Mouse (Mus musculus) ovary, postnatal 10 days (tissue): ENCODE results near the gene Snx4.

Source experiments
- DNase-seq: peaks from one replicate; pipeline ENCODE4 v3.0.0; 2022; ENCODE audit warnings: low spot score

The Snx4 gene

DNA sequence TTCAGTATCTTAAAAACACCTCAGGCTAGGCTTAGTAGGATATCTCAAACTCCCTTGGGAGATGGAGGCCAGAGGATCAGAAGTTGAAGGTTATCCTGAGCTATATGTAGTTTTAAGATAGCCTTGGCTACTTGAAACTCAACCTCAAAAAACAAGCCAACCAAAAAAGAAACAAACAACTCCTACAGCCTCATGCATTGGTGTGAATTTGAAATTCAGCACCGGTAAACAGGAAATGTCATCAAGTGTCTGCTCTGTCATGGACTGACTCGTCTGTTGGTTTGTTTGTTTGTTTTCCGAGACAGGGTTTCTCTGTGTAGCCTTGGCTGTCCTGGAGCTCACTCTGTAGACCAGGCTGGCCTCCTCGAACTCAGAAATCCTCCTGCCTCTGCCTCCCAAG lies 20.6 kb downstream of the Snx4 start:
- DNase-seq, result no peak

DNA sequence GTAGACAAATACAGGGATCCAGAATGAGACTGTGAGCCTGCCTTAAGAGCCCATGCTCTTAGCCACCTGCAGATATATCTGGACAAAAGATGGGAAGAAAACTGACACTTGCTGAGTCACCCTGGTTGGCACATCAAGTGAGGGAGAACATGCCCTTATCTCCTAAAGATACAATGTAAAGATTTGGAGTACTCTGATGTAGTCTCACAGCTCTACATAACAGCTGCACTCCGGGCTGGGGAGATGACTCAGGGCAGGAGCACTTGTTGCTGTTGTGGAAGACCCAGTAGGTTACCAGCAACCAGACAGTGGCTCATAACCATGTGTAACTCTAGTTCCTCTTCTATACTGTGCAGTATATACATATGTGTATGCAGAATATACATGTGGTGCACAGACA lies 31.8 kb downstream of the Snx4 start:
- no peak for DNase-seq

DNA sequence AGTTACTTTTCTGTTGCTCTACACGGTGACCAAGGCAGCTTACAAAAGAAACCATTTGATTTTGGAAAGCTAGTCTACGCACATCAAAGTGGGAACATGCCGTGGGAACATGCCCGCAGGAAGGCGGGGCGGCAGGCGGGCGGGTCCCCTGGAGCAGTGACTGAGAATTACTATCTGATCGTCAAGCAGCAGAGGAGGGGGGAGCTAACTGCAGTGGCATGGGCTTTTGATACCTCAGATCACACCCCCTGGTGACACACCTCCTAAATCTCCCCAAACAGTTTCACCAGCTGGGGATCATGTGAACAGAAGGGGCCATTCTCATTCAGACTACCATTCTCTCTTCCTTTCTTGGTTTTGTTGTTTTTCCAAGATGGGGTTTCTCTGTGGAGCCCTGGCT lies 37.3 kb downstream of the Snx4 start:
- DNase-seq, result no peak

DNA sequence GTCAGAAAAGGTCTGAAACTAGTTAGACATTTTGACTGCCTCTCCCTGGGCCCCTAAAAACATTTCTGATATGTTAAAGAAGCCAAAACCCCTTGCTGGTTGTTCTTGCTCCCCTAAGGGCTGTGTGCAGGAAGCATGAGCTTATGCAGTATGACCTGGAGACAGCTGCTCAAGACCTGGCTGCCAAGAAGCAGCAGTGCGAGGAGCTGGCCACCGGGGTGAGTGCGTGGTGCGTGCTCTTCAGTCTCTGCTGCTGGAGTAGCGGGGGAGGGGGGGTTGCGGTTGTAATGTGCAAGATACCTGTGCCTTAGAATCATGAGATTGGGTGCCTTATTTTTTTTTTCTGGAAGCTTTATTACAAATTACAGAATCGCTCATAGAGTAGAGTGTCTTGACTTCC lies 38.7 kb downstream of the Snx4 start:
- no peak for DNase-seq

DNA sequence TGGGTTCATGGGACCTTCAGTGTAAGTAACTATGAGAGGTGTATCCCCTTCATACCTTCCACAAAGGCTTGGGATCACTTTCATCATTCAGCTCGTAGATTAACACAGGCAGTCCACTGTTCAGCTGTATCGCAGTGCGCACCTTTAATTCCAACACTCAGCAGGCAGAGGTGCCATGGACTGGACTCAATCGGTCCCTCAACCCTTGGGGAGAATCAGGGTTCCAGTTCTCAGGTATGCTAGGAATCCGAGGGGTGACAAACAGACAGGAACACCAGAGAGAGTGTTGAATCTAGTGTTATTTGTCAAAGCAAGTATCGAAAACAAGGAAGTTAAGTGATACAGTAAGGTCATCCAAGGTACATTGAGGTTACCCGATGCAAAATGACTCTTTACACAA lies 41.0 kb downstream of the Snx4 start:
- DNase-seq, result no peak

DNA sequence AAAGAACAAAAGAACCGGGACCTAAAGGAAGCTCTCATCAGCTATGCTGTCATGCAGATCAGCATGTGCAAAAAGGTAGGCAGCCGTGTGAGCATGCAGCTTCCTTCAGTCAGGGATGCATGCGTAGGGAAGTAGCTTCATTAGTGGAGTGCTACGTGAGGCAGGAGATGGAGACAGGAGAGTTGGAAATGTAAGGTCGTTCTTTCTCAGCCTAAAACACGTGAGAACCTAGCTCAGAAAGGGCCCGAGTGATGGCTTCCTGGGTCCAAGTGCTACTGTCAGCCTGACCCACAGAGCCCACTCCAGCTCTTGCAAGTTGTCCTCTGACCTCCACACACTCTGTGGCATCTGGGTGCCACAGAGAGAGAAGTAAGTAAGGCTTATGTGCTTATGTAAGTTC lies 43.4 kb downstream of the Snx4 start:
- no peak for DNase-seq

DNA sequence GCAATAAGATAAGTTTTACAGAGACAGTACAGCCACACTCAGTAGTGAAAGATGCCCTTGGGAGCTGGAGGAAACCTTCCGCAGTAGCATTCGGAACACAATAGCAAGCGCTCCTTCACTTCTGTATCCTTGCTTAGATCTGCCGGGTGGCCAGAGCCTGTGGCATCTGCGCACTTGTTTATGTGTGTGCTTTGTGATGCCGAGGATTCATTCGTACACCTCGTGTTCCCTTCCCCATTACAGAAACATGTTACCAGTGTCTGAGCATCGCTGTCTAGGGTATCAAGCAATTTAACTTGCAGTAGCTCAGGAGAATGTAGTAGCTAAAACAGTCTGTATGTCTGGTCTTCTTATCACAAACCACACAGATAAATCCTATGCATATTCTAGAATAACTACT lies 44.1 kb downstream of the Snx4 start:
- DNase-seq, result no peak

DNA sequence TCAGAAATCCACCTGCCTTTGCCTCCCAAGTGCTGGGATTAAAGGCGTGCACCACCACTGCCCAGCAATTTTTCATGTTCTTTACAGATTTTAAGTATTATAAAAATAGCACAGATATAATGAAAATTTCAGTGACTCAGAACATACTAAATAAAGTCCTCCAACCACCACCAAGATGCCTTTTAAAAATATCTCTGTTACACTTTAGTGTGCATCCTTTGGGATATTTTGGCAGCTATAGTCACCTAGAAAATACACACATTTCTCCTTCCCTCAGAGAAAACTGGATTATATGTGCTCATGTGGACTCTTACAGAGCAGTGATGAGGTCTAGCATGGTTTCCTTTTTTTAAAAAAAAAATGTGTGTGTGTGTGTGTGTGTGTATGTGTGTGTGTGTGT lies 46.3 kb downstream of the Snx4 start:
- DNase-seq, result no peak

DNA sequence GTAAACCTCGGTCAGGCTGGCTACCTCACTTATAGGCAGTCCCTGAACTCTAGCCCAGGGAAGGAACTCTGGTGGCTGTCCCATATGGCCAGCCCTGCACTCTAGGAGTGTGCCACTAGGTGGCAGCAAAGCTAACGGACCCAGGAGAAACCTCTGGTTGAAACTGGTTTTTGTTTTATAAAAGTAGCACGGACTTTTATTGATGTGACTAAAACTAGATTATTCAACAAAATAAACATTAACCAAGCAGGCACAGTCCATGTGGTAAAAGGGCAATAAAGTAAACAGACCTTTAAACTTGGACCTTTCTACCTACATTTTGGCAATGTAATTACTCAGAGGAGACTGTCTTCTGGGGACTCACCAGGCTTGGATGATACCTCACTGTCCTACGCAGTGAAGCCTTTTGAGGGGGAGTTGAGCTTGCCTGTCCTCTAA lies 55.4 kb downstream of the Snx4 start:
- peak; percentile 54 for DNase-seq

DNA sequence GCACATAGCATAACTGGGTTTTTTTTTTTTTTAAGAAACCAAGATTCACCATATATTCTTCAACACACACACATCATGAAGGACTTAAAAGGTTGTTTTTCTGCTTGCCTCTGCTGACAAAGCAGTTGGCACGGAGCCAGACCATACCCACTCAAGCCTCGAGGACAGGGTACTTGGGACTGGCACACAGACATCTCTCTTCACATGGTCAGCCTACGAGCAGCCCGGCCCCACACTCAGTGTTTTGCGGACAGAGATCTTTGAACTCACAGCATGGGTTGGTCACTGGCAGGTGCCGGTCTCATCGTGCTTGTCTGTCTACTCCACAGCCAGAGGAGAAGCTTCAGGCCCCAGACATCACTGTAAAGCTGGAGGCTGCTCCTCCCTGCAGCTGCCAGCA lies 56.5 kb downstream of the Snx4 start:
- DNase-seq, result no peak

DNA sequence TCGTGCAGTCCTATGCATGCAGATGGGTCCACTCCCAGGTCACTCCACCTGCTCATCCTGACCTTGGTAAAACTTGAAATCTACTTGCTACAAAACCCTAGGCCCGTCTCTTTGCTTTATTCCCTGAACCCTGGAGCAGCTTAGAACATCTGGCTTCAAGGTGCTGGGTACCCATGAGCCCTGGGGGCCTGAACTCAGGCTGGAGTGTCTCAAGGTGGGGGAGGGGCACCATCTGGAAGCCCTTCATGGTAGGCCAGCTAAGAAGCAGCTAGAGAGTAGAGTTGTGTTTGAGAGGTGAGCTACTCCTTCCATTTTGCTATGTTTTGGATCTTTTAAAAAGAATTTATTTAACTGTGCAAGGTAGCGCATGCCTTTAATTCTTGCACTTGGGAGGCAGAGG lies 57.8 kb downstream of the Snx4 start:
- DNase-seq, result no peak

DNA sequence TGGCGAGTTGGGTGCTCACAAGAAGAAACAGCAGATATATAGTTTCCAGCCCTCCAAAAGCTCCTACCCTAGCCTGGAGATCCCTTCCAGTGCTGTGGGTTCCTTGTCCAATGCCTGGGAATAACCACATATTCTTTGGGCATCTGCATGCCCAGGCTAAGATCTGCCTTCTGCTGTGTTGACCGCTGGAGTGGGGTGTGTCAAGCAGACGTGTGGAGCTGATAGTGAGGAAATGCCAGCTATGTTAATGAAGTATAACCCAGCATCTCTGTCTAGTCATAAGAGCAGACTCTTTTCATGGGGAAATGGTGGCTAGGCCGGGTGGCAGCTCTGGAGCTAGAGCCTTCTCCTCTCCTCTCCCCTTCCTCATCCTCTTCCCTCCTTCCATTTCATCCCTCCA lies 64.4 kb downstream of the Snx4 start:
- DNase-seq, result no peak

DNA sequence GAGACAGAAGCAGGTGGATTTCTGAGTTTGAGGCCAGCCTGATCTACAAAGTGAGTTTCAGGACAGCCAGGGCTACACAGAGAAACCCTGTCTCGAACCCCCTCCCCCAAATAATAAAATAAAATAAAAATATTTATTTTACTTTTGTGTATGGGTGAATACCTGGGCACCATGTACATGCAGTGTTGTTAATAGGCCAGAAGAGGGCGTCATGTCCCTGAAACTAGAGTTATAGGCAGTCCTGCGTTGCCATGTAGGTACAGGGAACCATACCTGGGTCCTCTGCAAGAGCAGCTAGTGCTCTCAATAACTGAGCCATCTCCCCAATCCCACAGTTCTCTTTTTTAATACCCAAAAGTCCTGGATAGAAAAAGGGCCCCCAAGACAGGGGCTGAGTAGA lies 66.4 kb downstream of the Snx4 start:
- DNase-seq, result no peak

DNA sequence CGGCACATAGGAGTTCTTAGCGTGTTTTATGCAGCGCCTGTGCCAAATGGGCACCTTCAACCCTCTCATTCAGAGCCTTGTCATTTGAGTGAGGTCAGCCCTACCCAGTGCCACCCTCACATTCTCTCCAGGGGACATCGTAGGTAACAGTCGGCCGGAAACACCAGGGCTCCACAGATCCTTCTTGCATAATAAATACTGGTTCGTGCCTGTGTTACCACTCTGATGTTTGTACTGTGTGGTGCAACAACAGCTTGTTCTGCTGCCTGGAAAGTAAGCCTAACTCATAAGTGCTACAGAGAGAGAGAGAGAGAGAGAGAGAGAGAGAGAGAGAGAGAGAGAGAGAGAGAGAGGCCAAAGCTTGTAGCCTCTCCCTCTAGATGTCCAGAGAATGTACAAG lies 66.8 kb downstream of the Snx4 start:
- no peak for DNase-seq

DNA sequence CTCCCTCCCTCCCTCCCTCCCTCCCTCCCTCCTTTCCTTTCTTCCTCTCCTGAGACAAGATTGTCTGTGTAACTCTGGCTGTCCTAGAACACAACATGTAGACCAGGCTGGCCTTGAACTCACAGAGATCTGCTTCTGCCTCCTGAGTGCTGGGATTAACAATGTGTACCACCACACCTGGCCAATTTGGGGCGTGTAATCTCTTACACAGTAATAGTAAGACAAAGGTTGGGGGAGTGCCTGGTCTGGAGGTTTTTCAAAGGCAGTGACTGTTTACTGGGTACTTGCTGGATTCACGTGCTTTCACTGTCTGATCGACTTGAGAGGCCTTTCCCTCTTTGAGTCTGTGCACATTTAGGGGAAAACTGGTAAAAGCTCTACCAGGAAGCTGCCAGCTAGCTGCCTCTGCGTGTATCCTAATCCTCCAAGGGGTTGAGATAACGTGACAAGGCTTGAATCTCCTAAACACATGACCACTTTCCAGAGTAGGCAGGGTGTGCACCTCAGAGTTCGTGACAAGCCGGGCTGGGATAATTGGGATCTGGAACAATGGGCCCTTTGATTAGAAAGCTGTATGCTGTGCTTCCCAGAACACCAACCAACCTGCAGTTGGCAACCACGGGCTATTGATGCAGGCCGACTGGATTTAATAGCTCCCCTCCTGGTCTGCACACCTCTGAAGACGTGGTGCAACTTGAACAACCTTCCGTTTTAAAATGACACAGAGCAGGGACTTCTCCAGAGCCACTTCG lies 74.6 kb downstream of the Snx4 start:
- DNase-seq, result no peak

DNA sequence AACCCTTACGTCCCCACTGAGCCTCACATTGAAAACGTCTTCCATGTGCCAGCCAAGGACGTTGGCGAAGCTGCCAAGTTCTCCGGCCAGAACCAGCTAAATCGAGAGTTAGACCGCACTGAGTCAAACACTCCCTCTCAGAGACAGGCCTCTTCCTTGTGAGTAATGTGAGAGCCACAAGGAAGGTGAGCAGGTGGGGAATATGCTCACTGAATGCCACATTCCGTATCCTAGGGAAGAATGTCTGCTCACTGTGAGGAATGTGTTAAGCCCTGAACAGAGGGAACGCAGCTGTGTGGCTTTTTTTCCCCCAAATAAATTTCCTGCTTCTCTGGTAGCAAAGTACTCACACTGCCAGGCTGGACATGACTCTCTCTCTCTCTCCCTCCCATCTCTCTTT lies 75.3 kb downstream of the Snx4 start:
- DNase-seq, result no peak

DNA sequence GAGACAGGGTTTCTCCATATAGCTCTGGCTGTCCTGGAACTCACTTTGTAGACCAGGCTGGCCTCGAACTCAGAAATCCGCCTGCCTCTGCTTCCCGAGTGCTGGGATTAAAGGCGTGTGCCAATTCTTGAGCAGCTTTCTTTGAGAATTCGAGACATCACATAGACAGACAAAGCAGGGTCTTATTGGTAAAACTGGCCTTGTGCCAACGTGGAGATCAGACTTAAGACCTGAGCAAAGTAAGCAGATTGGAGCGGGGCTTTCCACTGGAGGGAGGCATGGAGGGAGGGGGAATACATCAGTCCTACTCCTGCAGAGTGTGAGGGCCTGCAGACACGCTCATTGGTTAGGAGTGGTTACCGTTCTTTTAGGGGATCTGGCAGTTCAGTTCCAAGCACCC lies 75.9 kb downstream of the Snx4 start:
- DNase-seq, result no peak

DNA sequence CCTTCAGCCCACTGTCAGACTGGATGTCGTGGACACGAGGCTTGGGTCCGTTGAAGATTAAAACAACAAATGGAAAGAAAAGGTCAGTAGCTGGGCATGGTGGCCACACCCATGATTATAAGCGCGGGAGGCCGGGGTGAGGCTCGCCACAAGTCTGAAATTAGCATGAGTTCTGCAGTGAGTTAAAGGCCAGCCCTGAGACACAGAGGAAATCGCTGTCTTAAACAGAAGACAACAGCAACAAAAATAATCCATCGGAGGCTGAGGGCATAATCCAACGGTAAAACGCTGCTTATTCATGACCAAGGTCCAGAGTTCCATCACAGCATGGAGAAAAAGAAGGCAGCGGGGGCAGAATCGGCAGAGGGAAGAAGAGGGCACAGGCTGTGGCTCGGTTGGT lies 81.8 kb downstream of the Snx4 start:
- DNase-seq, result no peak

DNA sequence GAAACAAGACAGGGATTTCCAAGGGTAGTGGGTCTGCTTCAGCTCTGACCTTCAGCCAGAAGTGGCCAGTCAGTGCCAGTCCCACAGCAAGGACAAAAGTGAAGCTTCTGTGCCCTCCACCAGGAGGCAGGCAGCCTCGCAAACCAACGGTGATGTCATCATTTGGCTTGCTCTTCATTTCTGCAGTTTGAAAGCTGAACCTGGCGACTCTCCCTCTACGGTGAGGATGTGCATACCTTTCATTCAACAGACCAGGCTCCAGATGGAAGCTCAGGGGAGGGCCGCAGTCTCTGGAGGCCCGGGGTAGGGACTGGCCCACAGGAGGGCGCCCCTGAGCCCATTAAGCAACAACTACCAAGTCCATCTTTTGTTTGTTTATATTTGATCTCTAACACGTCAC lies 85.9 kb downstream of the Snx4 start:
- DNase-seq, result peak; percentile 21

DNA sequence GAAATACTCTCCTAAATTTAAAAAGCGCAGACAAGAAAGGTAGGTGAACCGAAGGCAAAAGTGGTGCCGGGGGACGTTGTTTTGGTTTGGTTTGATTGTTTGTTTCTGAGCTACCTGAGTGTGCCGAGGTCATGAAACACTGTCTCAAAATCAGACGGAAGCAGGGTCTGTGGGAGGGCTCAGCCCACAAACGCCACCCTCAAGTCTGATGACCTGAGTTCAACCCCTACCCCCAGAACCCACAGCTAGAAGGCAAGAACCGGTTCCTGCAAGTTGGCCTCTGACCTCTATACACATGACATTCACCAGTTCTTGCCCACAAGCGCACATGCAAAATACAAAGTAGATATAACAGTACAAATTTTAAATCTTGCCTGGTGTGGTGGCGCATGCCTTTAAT lies 86.4 kb downstream of the Snx4 start:
- no peak for DNase-seq

DNA sequence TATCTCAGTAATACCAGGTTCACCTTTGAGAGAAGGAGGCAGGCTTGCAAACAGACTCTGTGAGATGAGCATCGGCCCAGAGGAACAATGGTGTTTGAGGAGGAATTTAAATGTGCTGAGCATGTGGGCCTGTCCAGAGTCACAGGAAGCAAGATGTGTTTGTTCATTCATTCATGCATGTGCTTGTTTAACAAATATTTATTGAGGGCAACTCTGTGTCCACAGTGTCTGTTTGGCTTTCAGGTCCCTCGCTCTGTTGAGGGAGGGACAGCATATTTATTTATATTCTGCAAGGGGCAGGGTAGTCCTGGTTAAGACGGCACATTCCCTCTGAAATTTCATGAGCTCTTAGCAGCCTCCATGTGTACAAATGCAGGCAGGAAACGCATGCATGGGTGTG lies 87.2 kb downstream of the Snx4 start:
- DNase-seq, result no peak

DNA sequence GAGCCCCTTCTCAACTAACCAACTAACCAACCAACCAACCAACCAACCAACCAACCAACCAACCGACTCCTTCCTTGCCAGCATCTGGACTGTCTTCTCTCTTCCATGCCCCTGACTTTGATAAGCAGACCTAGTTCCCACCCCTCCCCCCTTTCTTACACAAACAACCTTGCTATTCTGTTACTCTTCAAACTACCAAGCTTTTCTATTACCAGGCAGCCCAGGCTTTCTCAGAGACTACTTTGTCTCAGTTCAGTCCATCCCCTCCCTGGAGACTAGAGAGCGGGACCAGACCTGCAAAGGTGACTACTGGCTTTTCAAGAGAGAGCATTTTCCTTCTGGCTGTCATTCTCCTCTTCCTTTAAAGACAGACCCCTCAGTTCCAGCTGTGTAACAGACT lies 88.2 kb downstream of the Snx4 start:
- no peak for DNase-seq

DNA sequence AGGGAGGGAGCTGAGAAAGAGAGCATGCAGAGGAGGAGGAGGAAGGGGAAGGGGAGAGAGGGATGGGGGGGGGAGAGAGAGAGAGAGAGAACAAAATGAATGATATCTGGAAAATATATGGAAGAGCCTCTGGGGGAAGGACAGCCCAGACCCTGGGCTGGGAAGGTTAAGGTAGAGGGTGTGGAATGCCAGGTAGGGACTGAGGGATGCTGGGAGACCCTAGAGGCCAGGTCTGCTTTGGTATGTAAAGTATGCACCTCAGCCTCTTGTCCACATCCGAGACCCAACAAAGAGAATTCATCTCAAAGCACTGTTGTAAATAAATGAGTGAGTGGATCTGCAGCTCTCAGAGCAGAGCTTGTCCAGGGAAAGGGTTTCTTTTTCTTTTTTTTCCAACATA lies 91.1 kb downstream of the Snx4 start:
- no peak for DNase-seq

DNA sequence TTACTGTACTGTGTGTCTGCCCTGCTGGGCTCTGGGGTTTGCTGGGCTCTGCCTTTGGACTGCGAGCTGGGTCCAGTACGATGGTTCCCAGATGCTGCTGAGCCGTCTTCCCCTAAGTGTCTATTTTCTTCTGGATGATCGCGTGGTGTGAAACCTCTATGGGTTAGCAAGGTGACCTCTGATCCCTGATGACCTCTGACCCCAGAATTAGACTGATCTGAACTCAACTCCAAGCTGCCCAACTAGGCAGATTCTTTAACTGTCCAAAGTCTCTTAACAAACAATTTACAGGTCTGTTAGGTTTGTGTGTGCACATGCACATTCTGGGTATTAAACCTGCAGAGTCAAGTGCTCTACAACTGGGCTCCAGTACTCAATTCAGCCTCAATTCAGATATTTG lies 91.9 kb downstream of the Snx4 start:
- no peak for DNase-seq

DNA sequence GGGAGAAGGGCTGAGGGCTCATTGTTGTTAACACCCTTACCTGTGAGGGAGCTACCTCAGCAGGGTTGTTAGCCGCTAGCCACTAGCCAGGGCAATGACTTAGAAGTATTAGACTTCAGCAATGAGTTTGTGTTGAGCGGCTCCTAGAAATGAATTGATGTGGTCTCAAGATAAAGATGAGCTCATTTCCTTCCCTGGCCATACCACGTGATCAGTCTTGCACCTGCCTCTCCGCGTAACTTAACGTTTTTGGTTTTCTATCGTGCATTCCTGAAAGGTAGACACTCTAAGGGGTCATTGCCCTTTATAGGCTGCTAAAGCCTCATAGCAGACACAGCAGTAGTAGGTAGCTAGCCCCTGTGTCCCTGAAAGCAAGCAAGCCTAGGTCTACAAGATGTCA lies 92.4 kb downstream of the Snx4 start:
- DNase-seq, result no peak
